Mouse (Mus musculus): ENCODE results near the gene Olfr1249. TPM values are rescaled to one million over a fixed set of nuclear protein-coding genes. Genes with fewer than 3 reads are reported as not detected.

The Olfr1249 gene
- not detected for polyA plus RNA-seq (2017; shearing (Covaris generic))

GRCm38 (mm10) chr2:89634883-89635282 lies at the start of gene Olfr1249:
TSS of gene Olfr1249 (minus strand) at chr2:89634983.

DNA sequence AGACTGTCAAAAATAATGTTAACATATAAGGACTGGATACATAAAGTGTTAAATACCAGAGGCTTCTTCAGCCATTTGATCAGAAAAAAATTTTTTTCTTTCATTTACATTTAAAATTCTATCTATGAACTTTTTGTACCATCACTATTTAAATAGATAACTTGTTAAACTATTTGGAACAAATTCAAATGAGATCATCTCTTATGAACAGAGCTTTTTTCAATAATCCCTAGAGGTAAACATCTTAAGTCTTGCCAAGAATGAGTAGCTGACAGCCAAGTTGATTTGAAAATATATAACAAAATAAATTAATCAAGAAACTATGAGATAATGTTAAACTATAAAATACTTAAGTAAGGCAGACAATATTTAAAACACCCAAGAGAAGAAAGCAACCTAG lies 37.1 kb upstream of the Olfr1249 start, which contains the start of gene Olfr1251:
Olfr1251 (minus strand) TSS at position 101 of the 400 bp plus-strand sequence.

DNA sequence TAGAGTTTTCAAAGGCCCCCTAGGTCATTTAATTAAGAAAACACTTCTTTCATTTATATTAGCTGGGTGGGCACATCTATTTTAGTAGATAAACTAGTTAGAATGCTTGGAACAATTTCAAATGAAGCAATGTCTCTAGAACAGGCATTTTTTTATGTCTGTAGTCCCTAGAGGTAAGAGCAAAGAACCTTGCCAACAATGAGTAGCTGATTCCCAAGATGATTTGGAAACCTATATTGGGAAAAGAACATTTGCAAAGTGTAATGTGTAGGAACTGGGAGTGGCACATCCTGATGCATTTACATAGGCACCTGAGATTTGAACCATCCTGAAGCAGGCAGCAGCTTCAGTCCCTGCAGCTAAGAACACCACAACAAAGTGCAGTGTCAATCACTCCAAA lies 26.6 kb upstream of the Olfr1249 start, which contains the start of gene Olfr1250:
Olfr1250 (minus strand) TSS at position 101 of the 400 bp plus-strand sequence.

GRCm38 (mm10) chr2:89618145-89618544 lies 16.6 kb downstream of the Olfr1249 start, which contains the start of gene Olfr1248:
TSS of gene Olfr1248 (minus strand) at chr2:89618245.

DNA sequence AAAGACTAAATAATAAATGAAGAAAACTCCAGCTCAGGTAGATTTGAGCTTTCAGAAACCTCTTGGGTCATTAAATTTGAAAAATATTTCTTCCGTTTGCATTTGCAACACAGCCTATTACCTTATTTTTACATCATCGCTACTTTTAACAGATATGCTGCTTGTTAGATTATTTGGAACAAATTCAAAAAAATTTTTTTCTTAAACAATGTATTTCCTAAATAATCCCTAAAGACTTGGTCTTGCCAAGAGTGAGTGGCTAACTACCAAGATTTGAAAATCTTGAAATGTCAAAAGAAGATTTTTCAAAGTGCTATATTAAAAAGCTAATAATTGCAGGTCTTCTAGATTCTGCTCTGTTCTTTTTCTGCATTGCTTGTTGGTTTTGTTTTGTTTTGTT lies 20.8 kb downstream of the Olfr1249 start, which contains the start of gene Olfr1247:
Olfr1247 (minus strand) TSS at position 101 of the 400 bp plus-strand sequence.

GRCm38 (mm10) chr2:89593057-89593456 lies 41.7 kb downstream of the Olfr1249 start, which contains the start of gene Olfr1246:
TSS of gene Olfr1246 (minus strand) at chr2:89593157.

Other genes starting within 250 kb of the Olfr1249 start
- under 1 TPM; 0.04 to 0.05 TPM for gene Olfr1238, start 225.3 kb downstream of the Olfr1249 start, polyA plus RNA-seq (2017; shearing (Covaris generic))
- gene Olfr1239, start 214.6 kb downstream of the Olfr1249 start, polyA plus RNA-seq (2017; shearing (Covaris generic)): under 1 TPM in 1 of 2 experiments, not detected in 1; 0.11 TPM
- gene Olfr1240, start 192.0 kb downstream of the Olfr1249 start, polyA plus RNA-seq (2017; shearing (Covaris generic)): not detected
- gene Olfr1241, start 147.9 kb downstream of the Olfr1249 start, polyA plus RNA-seq (2017; shearing (Covaris generic)): not detected
- gene Olfr1242, start 136.6 kb downstream of the Olfr1249 start, polyA plus RNA-seq (2017; shearing (Covaris generic)): not detected
- gene Olfr1243, start 103.5 kb downstream of the Olfr1249 start, polyA plus RNA-seq (2017; shearing (Covaris generic)): not detected
- gene Olfr1245, start 56.5 kb downstream of the Olfr1249 start, polyA plus RNA-seq (2017; shearing (Covaris generic)): under 1 TPM in 1 of 2 experiments, not detected in 1; 0.10 TPM
- gene Olfr1246, start 41.8 kb downstream of the Olfr1249 start, polyA plus RNA-seq (2017; shearing (Covaris generic)): not detected
- under 1 TPM in 1 of 2 experiments, not detected in 1; 0.11 TPM for gene Olfr1247, start 20.9 kb downstream of the Olfr1249 start, polyA plus RNA-seq (2017; shearing (Covaris generic))
- not detected for gene Olfr1248, start 16.7 kb downstream of the Olfr1249 start, polyA plus RNA-seq (2017; shearing (Covaris generic))
- under 1 TPM; 0.04 to 0.15 TPM for gene Olfr1250, start 26.5 kb upstream of the Olfr1249 start, polyA plus RNA-seq (2017; shearing (Covaris generic))
- not detected for gene Olfr1251, start 37.0 kb upstream of the Olfr1249 start, polyA plus RNA-seq (2017; shearing (Covaris generic))
- under 1 TPM in 1 of 2 experiments, not detected in 1; 0.05 TPM for gene Olfr1252, start 90.0 kb upstream of the Olfr1249 start, polyA plus RNA-seq (2017; shearing (Covaris generic))
- under 1 TPM in 1 of 2 experiments, not detected in 1; 0.31 TPM for gene Olfr1253, start 122.1 kb upstream of the Olfr1249 start, polyA plus RNA-seq (2017; shearing (Covaris generic))
- not detected for gene Olfr1254, start 158.6 kb upstream of the Olfr1249 start, polyA plus RNA-seq (2017; shearing (Covaris generic))
- not detected for gene Olfr1255, start 177.1 kb upstream of the Olfr1249 start, polyA plus RNA-seq (2017; shearing (Covaris generic))
- gene Olfr1256, start 206.6 kb upstream of the Olfr1249 start, polyA plus RNA-seq (2017; shearing (Covaris generic)): not detected
- not detected for gene Olfr48, start 213.2 kb upstream of the Olfr1249 start, polyA plus RNA-seq (2017; shearing (Covaris generic))
- gene Olfr1257, start 243.5 kb upstream of the Olfr1249 start, polyA plus RNA-seq (2017; shearing (Covaris generic)): not detected